Mouse (Mus musculus): Measurements from ENCODE around the gene Ubr2. TPM values are rescaled to one million over a fixed set of nuclear protein-coding genes. Genes with fewer than 3 reads are reported as not detected.

Gene Ubr2
- total RNA-seq, 2 experiments from 2014 or later: 62.1 to 87.8 TPM

DNA sequence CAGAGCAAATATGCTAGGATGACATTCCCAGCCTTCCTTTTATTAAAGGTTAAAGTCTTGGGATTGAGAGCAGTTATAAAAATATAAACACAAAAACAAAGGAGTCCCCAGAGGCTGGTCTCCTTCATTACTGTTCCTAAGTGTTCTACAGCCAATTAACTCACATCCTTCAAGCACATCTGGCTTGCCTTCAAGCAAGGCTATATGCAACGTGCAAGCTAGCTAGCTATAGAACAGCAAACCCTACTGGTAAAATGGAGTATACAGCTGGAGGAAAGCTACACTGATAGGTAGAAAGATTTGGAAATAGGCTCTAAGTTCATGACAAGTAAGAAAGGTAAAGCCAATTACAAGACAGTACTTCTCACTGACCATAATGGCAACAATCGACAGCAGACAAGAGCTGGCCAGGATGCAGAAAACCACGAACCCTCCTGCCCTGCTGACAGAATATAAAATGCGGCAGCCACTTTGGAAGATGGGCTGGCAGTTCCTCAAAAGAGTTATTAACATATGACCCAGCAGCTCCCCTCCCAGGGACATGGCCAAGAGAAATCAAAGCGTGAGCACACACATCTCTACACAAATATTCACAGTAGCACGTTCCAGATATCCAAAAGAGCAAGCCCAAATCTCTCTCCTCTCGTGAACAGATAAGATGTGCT lies 4.5 kb downstream of the Ubr2 start:
- DNase-seq (ENCODE audit: low spot score in 2 of 2): no peak

DNA sequence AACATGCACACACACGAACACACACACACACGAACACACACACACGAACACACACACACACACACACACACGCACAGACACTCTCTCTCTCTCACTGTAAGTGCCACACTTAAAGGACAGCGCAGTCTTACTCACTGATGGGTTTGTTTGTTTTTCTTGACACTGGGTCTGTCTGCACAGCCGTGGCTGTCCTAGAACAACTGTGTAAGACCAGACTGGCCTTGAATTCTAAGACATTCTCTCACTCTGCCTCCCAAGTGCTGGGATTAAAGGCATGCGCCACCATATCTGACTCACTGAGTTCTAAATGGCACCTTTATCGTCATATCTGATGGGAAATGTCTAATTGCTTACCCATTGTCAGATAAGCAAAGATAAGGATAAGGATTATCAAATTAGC lies 7.1 kb downstream of the Ubr2 start:
- DNase-seq (ENCODE audit: low spot score in 2 of 2): no peak

DNA sequence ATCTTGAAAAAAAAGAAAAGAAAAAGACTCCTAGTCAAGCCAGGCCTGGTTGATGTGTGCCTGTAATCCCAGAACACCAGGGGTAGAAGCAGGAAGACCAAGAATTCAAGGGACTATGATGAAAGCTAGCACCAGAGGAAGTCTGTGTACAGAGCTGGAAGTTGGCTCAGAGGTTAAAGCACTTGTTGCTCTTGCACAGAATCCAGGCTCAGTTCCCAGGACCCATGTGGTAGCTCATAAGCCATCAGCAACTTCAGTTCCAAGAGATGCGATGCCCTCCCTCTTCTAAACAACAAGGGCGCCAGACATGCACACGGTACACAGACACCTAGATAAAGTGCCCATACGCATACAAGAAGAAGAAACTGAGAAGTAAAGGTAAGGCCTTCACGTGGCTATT lies 8.0 kb downstream of the Ubr2 start:
- DNase-seq (ENCODE audit: low spot score in 2 of 2): no peak

DNA sequence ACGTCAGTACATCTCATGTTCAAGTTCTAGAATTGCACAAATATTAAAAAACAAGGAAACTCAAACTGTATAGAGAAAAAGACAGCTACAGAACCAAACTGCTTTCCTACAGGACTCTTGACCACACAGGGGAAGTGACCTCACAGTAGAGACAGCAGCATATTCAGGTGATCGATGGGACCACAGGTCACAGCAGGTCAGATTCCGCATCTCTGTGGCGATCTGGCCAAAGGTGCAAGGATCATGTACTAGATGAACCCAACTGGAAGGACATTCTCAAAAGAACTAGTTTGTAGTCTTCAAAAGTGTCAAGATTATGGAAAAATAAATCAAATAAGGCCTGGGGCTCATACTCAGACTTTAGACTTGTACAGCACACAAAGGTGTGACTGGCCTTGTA lies 11.5 kb downstream of the Ubr2 start:
- no peak for DNase-seq (ENCODE audit: low spot score in 2 of 2)

DNA sequence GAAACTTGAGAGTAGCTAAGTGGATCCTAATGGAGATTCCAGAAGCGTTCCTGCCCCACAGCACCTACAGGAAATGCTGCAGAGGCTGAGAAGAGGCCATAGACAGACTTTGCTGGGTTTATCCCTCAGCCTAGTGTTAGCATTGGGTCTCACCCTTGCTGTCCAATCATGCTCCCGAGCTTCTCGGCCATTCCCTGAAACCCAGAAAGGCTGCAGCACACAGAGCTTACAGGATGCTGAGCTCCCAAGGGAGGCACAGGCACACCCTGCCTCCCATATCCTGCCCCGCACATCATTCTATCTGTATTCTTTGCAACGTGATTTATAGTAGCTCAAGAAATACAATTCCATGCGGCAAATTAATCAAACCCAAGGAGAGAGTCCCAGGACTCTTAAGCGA lies 13.9 kb downstream of the Ubr2 start:
- DNase-seq (ENCODE audit: low spot score in 2 of 2): no peak

DNA sequence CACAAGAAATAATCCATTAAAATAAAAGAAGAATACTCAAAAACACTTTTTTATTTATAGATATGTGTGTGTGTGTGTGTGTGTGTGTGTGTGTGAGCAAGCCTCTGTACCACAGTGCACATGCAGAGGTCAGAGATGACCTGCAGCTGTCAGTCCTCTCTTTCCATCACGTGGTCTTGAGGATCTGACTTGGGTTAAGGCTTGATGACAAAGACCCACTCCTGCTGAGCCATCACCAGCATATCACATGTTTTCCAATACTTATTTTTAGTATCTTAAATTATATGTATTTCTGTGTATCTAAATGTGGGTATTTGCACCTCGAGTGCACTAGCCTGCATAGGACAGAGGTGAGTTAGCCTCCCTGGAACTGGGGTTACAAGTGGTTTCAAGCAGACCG lies 14.7 kb downstream of the Ubr2 start:
- DNase-seq (ENCODE audit: low spot score in 2 of 2): no peak

DNA sequence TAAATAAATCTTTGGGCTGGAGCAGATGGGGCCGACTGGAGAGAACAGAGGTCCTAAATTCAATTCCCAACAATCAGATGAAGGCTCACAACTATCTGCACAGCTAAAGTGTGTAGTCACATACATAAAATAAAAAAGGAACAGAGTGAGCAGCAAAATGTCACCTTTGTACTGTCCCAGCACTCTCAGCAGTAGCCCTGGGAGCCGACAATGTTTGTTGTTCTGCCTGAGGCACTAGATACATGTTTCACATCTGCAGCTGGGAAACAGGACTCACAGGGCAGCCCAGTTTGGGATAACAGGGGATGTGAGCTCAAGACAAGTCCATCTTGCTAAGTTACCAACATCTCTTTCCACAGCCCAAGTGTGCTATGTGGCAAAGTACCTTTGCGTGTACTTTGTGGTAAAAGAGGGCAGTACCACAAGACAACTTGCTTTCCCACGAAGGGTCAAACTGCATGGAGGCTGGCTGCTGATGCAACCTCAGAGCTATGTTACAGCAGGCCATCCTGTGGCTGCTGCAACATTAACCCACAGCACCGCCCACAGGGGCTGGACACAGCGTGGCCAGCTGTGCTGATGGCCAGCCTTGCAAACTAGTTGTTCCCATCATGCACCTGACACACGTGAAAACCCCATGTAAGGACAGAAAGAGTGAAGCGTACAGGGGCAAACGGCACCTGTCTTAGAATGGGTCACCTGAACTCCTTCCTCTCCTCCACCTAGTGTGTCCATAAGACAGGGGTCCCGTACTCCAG lies 15.5 kb downstream of the Ubr2 start:
- DNase-seq (ENCODE audit: low spot score in 2 of 2): no peak

DNA sequence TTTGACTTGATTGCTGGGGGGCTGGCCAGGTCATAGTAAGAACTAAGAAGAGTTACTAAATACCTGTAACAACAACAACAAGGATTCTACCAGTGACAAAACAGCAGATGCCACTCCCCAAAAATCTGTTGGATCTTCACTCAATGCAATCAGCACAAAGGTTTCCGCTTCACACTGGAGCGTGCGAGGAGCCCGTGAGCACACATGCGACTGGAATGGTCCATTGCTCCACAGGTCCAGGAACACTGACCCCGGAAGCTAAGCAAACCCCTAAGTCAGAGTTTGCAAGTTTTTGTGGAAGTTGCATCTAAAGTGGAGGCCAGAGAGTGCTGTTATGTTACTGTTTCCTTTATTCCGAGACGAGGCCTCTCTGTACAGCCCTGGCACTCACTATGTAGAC lies 16.7 kb downstream of the Ubr2 start:
- DNase-seq (ENCODE audit: low spot score in 2 of 2): no peak

DNA sequence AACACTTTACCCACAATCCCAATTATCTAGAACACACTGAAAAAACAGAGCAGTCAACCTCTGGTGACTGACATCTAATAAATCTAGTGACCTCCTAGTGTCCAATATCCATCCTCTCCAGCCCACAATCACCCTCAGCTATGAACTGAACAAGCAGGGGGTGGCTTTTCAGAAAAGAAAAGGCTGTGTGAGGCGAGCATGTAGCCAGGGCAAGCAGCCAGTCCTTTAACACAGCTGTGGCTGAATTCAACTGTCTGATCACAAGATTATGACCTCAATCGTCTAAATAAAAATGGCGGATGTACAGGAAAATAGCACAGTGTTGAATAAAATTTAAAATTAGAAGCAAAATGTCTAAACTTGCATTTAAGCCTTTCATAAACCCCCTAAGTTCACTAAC lies 22.7 kb downstream of the Ubr2 start:
- no peak for DNase-seq (ENCODE audit: low spot score in 2 of 2)

DNA sequence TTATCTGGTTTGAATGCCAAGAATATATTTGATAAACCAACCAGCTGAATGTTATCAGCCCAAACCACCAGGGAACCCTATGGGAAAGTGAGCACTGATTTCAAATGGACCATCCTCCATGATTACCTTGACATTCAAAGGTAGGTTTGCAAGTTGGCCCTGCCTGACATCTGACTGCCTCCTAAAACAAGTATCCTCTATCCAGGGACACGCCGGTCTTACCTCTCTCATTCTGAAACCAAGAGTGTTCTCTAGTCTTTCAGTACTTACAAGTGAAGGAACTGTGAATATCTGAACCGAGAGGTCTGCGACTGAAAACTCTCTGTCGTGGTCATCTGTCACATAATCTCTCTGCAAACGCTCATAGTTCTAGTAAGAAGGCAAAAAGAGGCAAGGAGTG lies 30.3 kb downstream of the Ubr2 start:
- no peak for DNase-seq (ENCODE audit: low spot score in 2 of 2)

DNA sequence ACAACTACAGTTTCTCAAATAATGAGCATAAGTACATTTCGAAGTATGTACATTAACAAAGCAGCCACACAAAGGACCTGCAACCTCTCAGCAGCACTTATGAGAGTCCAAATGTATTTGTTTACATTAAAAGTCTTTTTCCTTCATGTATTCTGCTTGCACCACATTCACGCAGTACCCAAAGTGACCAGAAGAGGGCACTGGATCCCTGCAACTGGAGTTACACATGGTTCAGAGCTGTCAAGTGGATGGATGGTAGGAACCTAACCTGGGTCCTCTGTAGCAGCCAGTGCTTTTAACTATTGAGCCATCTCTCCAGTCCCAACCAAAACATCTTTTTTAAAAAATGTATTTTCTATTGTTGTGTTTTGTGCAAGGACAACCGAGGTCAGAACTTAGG lies 35.2 kb downstream of the Ubr2 start:
- DNase-seq (ENCODE audit: low spot score in 2 of 2): peak; percentile 52 to 74

DNA sequence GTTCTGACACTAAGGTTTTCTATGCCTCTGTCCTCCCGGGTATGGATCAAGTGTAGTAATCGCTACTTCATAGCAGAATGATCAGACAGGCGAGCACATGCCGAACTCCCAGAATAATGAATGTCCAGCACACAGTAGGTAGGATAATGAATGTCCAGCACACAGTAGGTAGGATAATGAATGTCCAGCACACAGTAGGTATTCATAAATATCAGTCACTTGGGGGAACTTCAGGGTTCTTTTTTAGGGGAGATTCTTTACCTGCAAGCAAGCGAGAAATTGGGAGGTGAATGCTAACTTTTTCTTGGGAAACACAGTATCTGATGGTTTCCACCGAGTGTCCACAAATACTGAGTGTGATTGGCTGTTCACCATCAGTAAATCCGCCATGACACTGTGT lies 37.8 kb downstream of the Ubr2 start:
- DNase-seq (ENCODE audit: low spot score in 2 of 2): no peak

DNA sequence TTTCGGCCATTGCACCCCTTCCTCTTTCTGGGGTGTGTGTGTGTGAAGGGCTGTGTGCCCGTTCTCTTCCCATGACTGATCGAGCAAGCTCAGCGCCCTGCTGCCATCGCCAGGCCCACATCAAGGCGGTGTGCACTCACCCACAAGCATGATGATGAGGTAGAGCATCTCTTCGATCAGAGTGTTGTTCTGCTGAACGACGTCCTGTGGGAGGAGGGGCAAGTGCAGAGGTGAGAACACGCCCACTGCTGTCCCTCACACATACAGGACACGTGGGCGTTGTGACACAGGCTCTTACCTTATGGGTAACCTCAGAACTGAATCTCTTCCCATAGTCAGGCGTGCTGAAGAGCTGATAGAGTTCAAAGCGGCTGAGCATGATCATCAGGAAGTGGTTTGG lies 43.5 kb downstream of the Ubr2 start:
- no peak for DNase-seq (ENCODE audit: low spot score in 2 of 2)

DNA sequence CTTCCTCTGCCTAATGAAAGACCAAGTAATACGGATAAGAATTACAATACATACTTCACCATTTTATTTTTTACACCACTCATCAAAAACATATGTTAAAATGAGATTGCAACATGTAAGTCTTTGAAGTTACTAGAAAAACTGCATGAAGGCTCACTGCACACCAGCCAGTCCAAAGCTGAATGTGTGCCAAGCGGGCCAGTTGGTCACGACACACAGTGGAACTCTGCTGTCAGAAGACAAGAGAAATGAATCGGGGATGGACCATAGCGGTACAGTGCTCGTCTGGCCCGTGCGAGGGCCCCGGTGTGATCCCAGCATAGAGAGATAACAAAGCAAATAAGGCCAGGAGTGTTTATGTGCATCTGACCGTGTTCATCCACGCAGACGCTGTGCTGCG lies 47.2 kb downstream of the Ubr2 start:
- DNase-seq (ENCODE audit: low spot score in 2 of 2): no peak

DNA sequence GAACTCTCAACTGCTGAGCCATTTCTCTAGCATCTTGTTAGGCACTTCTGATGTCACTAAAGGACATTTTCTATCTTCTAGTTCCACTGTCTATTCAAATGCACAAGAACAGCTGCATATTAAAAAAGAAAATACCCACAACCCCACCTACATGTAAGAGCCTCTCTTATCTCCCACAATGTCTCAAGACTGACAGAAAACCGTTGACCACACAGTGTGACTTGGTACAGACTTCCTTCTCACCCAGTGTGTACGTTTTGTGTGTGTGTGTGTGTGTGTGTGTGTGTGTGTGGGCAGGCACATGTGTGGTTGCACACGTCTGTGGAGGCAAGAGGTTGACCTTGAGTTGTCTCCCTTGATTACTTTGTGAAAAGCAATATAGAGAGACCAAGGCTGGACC lies 48.2 kb downstream of the Ubr2 start:
- no peak for DNase-seq (ENCODE audit: low spot score in 2 of 2)

DNA sequence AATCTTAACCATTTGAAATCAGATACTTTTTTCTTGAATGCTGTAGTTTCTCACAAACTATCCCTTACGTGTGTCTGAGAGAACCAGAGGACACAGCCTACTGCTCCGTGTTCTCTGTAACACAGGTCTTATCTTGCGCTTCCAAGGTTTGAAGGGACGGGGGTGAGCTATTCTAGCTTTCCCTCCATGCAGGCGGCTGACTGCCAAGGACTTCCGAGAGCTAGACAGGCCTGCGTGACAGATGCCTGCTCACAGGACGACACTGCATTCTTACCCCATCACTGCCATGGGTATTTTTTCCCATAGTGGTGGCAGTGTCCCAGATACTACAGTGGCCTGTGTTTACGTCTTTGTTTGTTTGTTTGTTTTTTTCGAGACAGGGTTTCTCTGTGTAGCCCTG lies 50.1 kb downstream of the Ubr2 start:
- DNase-seq (ENCODE audit: low spot score in 2 of 2): no peak

DNA sequence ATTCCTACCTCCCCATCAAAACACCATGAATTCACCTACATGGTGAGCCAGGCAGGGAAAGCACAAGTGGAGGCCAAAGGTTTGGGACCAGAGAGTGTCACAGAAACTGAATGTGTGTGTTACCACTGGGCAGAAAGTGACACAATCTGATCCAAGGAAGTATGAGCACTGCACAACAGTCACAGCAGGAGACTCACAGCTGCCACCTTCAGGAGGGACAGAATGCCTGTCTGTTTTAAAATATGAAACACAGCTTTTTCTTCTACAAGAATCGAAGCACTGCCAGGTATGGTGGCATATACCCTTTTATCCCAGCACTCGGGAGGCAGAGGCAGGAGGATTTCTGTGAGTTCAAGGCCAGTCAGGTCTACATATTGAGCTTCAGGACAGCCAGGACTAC lies 52.3 kb downstream of the Ubr2 start:
- DNase-seq (ENCODE audit: low spot score in 2 of 2): no peak

DNA sequence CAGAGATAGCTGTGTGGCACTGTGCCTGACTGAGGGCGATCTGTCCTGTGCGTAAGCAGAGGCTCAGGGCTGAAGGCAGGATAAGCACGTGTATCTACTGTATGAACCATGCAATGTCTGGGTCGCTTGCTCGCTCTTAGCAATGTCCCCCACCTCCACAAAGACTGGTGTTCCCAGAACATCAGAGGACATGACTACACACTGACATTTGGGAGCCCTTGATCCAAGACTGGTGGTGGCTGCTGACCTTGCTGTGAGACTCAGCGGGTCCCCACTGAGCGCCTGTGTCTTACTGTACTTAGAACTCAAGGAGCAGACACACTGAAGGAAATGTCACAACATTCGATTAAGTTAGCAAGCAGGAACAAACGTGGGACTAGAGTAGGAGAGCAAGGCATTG lies 64.1 kb downstream of the Ubr2 start:
- DNase-seq (ENCODE audit: low spot score in 2 of 2): no peak

DNA sequence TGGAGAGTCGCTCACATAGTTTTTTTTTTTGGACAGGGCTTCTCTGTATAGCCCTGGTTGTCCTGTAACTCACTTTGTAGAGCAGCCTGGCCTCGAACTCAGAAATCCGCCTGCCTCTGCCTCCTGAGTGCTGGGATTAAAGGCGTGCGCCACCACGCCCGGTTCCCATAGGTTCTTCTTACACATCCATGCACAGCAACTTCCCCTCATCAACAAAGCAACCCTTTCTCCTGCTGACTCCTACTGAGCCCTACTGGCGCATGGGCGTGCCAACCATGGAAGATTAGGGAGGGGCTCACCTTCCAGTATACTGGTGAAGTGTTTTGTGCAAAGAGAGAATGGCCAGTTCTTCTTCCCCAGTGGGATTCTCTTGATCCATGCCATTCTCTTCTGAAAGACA lies 67.9 kb downstream of the Ubr2 start:
- no peak for DNase-seq (ENCODE audit: low spot score in 2 of 2)

DNA sequence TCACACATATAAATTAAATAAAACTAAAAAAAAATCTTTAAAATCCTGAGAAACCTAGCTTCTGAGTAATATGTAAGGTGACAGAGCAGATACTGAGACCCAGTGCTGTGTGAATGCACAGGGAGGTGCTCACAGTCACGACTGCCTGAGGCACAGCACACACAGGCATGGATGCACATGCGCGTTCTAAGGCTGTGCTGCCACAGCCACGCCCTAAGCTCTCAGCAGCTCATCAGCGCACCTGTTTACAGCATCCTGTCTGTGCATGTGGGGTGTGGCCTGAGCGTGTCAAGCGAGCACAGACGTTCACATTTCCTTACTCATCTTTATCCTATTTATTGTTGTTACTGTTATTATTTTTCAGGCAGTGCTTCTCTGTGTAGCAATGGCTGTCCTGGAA lies 69.9 kb downstream of the Ubr2 start:
- DNase-seq (ENCODE audit: low spot score in 2 of 2): no peak

DNA sequence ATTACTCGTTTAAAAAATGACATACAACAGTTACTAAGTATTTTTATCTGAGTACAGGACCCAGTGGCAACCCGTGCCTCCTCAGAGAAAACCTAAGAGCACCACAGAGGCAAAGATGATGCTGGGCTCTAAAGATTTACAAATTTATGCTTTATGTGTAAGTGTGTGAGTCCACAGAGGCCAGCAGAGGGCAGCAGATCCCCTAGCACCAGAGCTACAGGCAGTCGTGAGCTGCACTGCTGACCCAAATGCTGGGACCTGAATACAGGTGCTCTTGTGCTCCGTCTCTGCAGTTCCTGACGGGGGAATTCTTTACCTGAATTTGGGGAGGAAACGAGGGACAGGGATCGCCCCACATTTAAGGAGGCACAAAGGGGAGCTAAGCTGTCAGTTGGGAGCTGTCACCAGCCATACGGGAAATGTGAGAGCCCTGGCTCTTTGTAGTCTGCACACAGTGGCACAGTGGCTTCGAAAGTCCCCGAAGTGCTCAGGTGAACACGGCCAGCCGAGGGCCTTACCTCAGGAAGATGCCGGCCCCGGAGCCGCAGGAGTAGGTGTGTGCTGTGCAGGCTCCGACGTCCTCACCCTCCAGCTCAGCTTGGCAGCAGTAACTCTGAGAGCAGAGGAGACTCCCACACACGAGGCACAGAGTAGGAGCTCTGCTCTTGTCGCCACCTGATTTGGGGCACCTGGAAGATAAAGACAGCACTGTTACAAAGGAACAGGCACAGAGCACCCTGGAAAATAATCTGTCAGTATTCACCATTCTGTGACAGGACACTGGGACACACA lies 76.6 kb downstream of the Ubr2 start:
- peak; percentile 31 to 56 for DNase-seq (ENCODE audit: low spot score in 2 of 2)

DNA sequence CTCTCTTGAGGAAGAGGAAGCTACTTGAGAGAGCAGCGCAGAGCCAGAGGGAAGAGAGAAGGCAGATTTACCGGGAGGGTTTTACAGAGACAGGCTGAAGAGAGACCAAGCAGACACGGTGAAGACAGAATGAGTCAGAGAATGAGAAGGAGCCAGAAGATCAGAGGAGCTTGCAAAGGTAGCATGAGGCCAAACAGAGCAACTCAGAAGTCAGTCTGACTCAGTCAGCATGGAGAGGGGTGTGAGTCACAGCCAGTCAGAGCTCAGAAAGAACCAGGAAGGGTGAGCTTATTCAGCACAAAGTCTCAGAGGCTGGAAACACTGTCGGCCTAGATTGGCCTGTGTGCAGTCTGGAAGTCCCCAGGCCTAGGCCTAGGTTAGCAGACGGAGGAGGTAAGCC lies 77.4 kb downstream of the Ubr2 start:
- peak in 1 of 2 experiments; percentile 18 for DNase-seq (ENCODE audit: low spot score in 2 of 2)
